Mouse (Mus musculus): ENCODE measurements around the gene Heyl. TPM values are rescaled to one million over a fixed set of nuclear protein-coding genes. Genes with fewer than 3 reads are reported as not detected.

The Heyl gene
- polyA plus RNA-seq, 1 experiment from 2014 or later, result 8.1 TPM

GRCm38 (mm10) chr4:123202094-123202420, 31.3 kb upstream of the Heyl start:
- Histone ChIP-seq H3K4me3 (ENCODE audit: low read depth, low read length) (no peak overlapping the region), H3K4me1 (ENCODE audit: control insufficient read depth, insufficient read depth, low read length) (no peaks in the 10 kb centered on the region; the same call in 1 of the 2 replicates), H3K27me3 (ENCODE audit: control insufficient read depth, insufficient read depth, low read length) (peaks cover 25% of the 10 kb centered on the region), H3K9ac (replicated peaks; ENCODE audit: low read length) (no peak overlapping the region), H3K27ac (replicated peaks; ENCODE audit: low read depth, low read length) (no peak overlapping the region), H3K36me3 (replicated peaks; ENCODE audit: control insufficient read depth, insufficient read depth, low read depth, low read length) (no peaks in the 10 kb centered on the region), H3K9me3 (replicated peaks; ENCODE audit: control insufficient read depth, low read length) (no peaks in the 10 kb centered on the region), H3K4me2 (ENCODE audit: low read depth, low read length) (peak overlapping the region; percentile 75; the same call in 1 of the 2 replicates)
- ATAC-seq (replicated peaks; ENCODE audit: insufficient number of reproducible peaks, low FRiP score, low TSS enrichment, low read depth), result no peak
- DNase-seq (ENCODE audit: low spot score), result no peak
- WGBS, result 8% methylated on average over 8 of the region's 8 CpGs

GRCm38 (mm10) chr4:123207337-123207736, 26.0 kb upstream of the Heyl start:
- Histone ChIP-seq H3K36me3 (replicated peaks; ENCODE audit: control insufficient read depth, insufficient read depth, low read depth, low read length) (no peaks in the 10 kb centered on the region), H3K4me2 (ENCODE audit: low read depth, low read length) (no peak overlapping the region), H3K9me3 (replicated peaks; ENCODE audit: control insufficient read depth, low read length) (no peaks in the 10 kb centered on the region), H3K27me3 (ENCODE audit: control insufficient read depth, insufficient read depth, low read length) (peaks cover 5% of the 10 kb centered on the region), H3K4me3 (ENCODE audit: low read depth, low read length) (no peak overlapping the region), H3K9ac (replicated peaks; ENCODE audit: low read length) (no peak overlapping the region), H3K27ac (replicated peaks; ENCODE audit: low read depth, low read length) (no peak overlapping the region), H3K4me1 (ENCODE audit: control insufficient read depth, insufficient read depth, low read length) (no peaks in the 10 kb centered on the region)
- ATAC-seq (replicated peaks; ENCODE audit: insufficient number of reproducible peaks, low FRiP score, low TSS enrichment, low read depth) (no peak), DNase-seq (ENCODE audit: low spot score) (no peak)
- WGBS, result 69% methylated on average over 5 of the region's 5 CpGs

- ATAC-seq (replicated peaks; ENCODE audit: insufficient number of reproducible peaks, low FRiP score, low TSS enrichment, low read depth) (no peak), DNase-seq (ENCODE audit: low spot score) (no peak)
- H3K4me3 ChIP-seq (ENCODE audit: low read depth, low read length), result no peak overlapping the region
- H3K9me3 ChIP-seq (replicated peaks; ENCODE audit: control insufficient read depth, low read length), result no peaks in the 10 kb centered on the region
- H3K4me1 ChIP-seq (ENCODE audit: control insufficient read depth, insufficient read depth, low read length), result no peaks in the 10 kb centered on the region
- H3K27ac ChIP-seq (replicated peaks; ENCODE audit: low read depth, low read length), result no peak overlapping the region
- 47% methylated on average over 8 of the region's 8 CpGs for WGBS
- H3K4me2 ChIP-seq (ENCODE audit: low read depth, low read length), result no peak overlapping the region
- no peak overlapping the region for H3K9ac ChIP-seq (replicated peaks; ENCODE audit: low read length)
- H3K36me3 ChIP-seq (replicated peaks; ENCODE audit: control insufficient read depth, insufficient read depth, low read depth, low read length), result no peaks in the 10 kb centered on the region
- no peaks in the 10 kb centered on the region for H3K27me3 ChIP-seq (ENCODE audit: control insufficient read depth, insufficient read depth, low read length)
Observed at GRCm38 (mm10) chr4:123210996-123211395, 22.4 kb upstream of the Heyl start.

GRCm38 (mm10) chr4:123211453-123211852, 21.9 kb upstream of the Heyl start:
- no peaks in the 10 kb centered on the region for H3K36me3 ChIP-seq (replicated peaks; ENCODE audit: control insufficient read depth, insufficient read depth, low read depth, low read length)
- 58% methylated on average over 5 of the region's 5 CpGs for WGBS
- H3K9ac ChIP-seq (replicated peaks; ENCODE audit: low read length), result no peak overlapping the region
- no peaks in the 10 kb centered on the region for H3K4me1 ChIP-seq (ENCODE audit: control insufficient read depth, insufficient read depth, low read length)
- no peak overlapping the region for H3K27ac ChIP-seq (replicated peaks; ENCODE audit: low read depth, low read length)
- no peaks in the 10 kb centered on the region for H3K27me3 ChIP-seq (ENCODE audit: control insufficient read depth, insufficient read depth, low read length)
- ATAC-seq (replicated peaks; ENCODE audit: insufficient number of reproducible peaks, low FRiP score, low TSS enrichment, low read depth), result no peak
- H3K4me3 ChIP-seq (ENCODE audit: low read depth, low read length), result no peak overlapping the region
- H3K9me3 ChIP-seq (replicated peaks; ENCODE audit: control insufficient read depth, low read length), result no peaks in the 10 kb centered on the region
- no peak for DNase-seq (ENCODE audit: low spot score)
- H3K4me2 ChIP-seq (ENCODE audit: low read depth, low read length), result no peak overlapping the region

- Histone ChIP-seq H3K9me3 (replicated peaks; ENCODE audit: control insufficient read depth, low read length) (no peaks in the 10 kb centered on the region), H3K4me2 (ENCODE audit: low read depth, low read length) (no peak overlapping the region), H3K27ac (replicated peaks; ENCODE audit: low read depth, low read length) (no peak overlapping the region), H3K27me3 (ENCODE audit: control insufficient read depth, insufficient read depth, low read length) (no peaks in the 10 kb centered on the region), H3K4me1 (ENCODE audit: control insufficient read depth, insufficient read depth, low read length) (no peaks in the 10 kb centered on the region), H3K9ac (replicated peaks; ENCODE audit: low read length) (no peak overlapping the region), H3K36me3 (replicated peaks; ENCODE audit: control insufficient read depth, insufficient read depth, low read depth, low read length) (no peaks in the 10 kb centered on the region), H3K4me3 (ENCODE audit: low read depth, low read length) (no peak overlapping the region)
- ATAC-seq (replicated peaks; ENCODE audit: insufficient number of reproducible peaks, low FRiP score, low TSS enrichment, low read depth), result no peak
- no peak for DNase-seq (ENCODE audit: low spot score)
- 43% methylated on average over 2 of the region's 2 CpGs for WGBS
Observed at GRCm38 (mm10) chr4:123212330-123212729, 21.0 kb upstream of the Heyl start.

- no peak overlapping the region for H3K4me3 ChIP-seq (ENCODE audit: low read depth, low read length)
- no peak for ATAC-seq (replicated peaks; ENCODE audit: insufficient number of reproducible peaks, low FRiP score, low TSS enrichment, low read depth)
- no peaks in the 10 kb centered on the region for H3K36me3 ChIP-seq (replicated peaks; ENCODE audit: control insufficient read depth, insufficient read depth, low read depth, low read length)
- H3K4me1 ChIP-seq (ENCODE audit: control insufficient read depth, insufficient read depth, low read length), result no peaks in the 10 kb centered on the region
- H3K9ac ChIP-seq (replicated peaks; ENCODE audit: low read length), result no peak overlapping the region
- no peaks in the 10 kb centered on the region for H3K9me3 ChIP-seq (replicated peaks; ENCODE audit: control insufficient read depth, low read length)
- DNase-seq (ENCODE audit: low spot score), result no peak
- 94% methylated on average over 9 of the region's 9 CpGs for WGBS
- H3K4me2 ChIP-seq (ENCODE audit: low read depth, low read length), result no peak overlapping the region
- H3K27ac ChIP-seq (replicated peaks; ENCODE audit: low read depth, low read length), result no peak overlapping the region
- no peaks in the 10 kb centered on the region for H3K27me3 ChIP-seq (ENCODE audit: control insufficient read depth, insufficient read depth, low read length)
Observed at GRCm38 (mm10) chr4:123213975-123214374, 19.4 kb upstream of the Heyl start.

GRCm38 (mm10) chr4:123215367-123215766, 18.0 kb upstream of the Heyl start:
- no peak for ATAC-seq (replicated peaks; ENCODE audit: insufficient number of reproducible peaks, low FRiP score, low TSS enrichment, low read depth)
- no peaks in the 10 kb centered on the region for H3K27me3 ChIP-seq (ENCODE audit: control insufficient read depth, insufficient read depth, low read length)

GRCm38 (mm10) chr4:123216782-123217181, 16.6 kb upstream of the Heyl start:
- H3K4me1 ChIP-seq (ENCODE audit: control insufficient read depth, insufficient read depth, low read length), result no peaks in the 10 kb centered on the region
- no peak overlapping the region for H3K27ac ChIP-seq (replicated peaks; ENCODE audit: low read depth, low read length)
- no peak overlapping the region for H3K4me3 ChIP-seq (ENCODE audit: low read depth, low read length)
- ATAC-seq (replicated peaks; ENCODE audit: insufficient number of reproducible peaks, low FRiP score, low TSS enrichment, low read depth) (no peak), DNase-seq (ENCODE audit: low spot score) (peak; percentile 66)
- no peaks in the 10 kb centered on the region for H3K27me3 ChIP-seq (ENCODE audit: control insufficient read depth, insufficient read depth, low read length)
- WGBS, result 19% methylated on average over 1 of the region's 1 CpGs
- H3K36me3 ChIP-seq (replicated peaks; ENCODE audit: control insufficient read depth, insufficient read depth, low read depth, low read length), result no peaks in the 10 kb centered on the region
- no peak overlapping the region for H3K4me2 ChIP-seq (ENCODE audit: low read depth, low read length)
- no peak overlapping the region for H3K9ac ChIP-seq (replicated peaks; ENCODE audit: low read length)
- no peaks in the 10 kb centered on the region for H3K9me3 ChIP-seq (replicated peaks; ENCODE audit: control insufficient read depth, low read length)

More at GRCm38 (mm10) chr4:123215367-123215766, 18.0 kb upstream of the Heyl start:
- no peak overlapping the region for H3K27ac ChIP-seq (replicated peaks; ENCODE audit: low read depth, low read length)
- no peak for DNase-seq (ENCODE audit: low spot score)
- no peaks in the 10 kb centered on the region for H3K36me3 ChIP-seq (replicated peaks; ENCODE audit: control insufficient read depth, insufficient read depth, low read depth, low read length)
- H3K4me3 ChIP-seq (ENCODE audit: low read depth, low read length), result no peak overlapping the region
- H3K4me2 ChIP-seq (ENCODE audit: low read depth, low read length), result no peak overlapping the region
- H3K4me1 ChIP-seq (ENCODE audit: control insufficient read depth, insufficient read depth, low read length), result no peaks in the 10 kb centered on the region
- 85% methylated on average over 1 of the region's 1 CpGs for WGBS
- no peaks in the 10 kb centered on the region for H3K9me3 ChIP-seq (replicated peaks; ENCODE audit: control insufficient read depth, low read length)
- H3K9ac ChIP-seq (replicated peaks; ENCODE audit: low read length), result no peak overlapping the region

Measured in embryonic facial prominence, embryonic 11.5 days (tissue).